Mouse (Mus musculus) CH12.LX (cell line): ENCODE measurements around the gene Slfn14.

ENCODE experiments used
- CTCF ChIP-seq, 2 experiments: IDR thresholded peaks in 1 of 2; conservative IDR thresholded peaks in 1 of 2; 2 replicates each; pipeline ENCODE4 v1.5.1; 2011 to 2012; ENCODE audit warnings: low read depth in 2 of 2, low read length in 2 of 2, improper control_type of control experiment in 1 of 2, inconsistent platforms in 1 of 2, mild to moderate bottlenecking in 1 of 2, moderate library complexity in 1 of 2
- E2F4 ChIP-seq: IDR thresholded peaks from 2 replicates; pipeline ENCODE4 v1.6.1; 2011; ENCODE audit warnings: low read depth, low read length, improper control_type of control experiment; ENCODE audit not compliant: insufficient replicate concordance
- MXI1 ChIP-seq: IDR thresholded peaks from 2 replicates; pipeline ENCODE4 v1.6.1; 2011; ENCODE audit warnings: mild to moderate bottlenecking, low read depth, low read length, improper control_type of control experiment
- MYC ChIP-seq: IDR thresholded peaks from 2 replicates; pipeline ENCODE4 v1.6.1; 2011; ENCODE audit warnings: low read depth, mild to moderate bottlenecking, improper control_type of control experiment, low read length
- POLR2A ChIP-seq: IDR thresholded peaks from 2 replicates; pipeline ENCODE4 v1.6.1; 2011; ENCODE audit warnings: low read depth, mild to moderate bottlenecking, improper control_type of control experiment, low read length
- TBP ChIP-seq: conservative IDR thresholded peaks from 2 replicates; pipeline ENCODE4 v1.6.1; 2011; ENCODE audit warnings: low read depth, low read length, improper control_type of control experiment
- TCF12 ChIP-seq: IDR thresholded peaks from 2 replicates; pipeline ENCODE4 v1.6.1; 2014; ENCODE audit warnings: low read depth, mild to moderate bottlenecking, inconsistent platforms, low read length, improper control_type of control experiment
- USF1 ChIP-seq: IDR thresholded peaks from 2 replicates; pipeline ENCODE4 v1.6.1; 2014; ENCODE audit warnings: low read depth, mild to moderate bottlenecking, inconsistent platforms, low read length, improper control_type of control experiment
- ZC3H11A ChIP-seq: IDR thresholded peaks from 2 replicates; pipeline ENCODE4 v1.6.1; 2012; ENCODE audit warnings: low read depth, mild to moderate bottlenecking, inconsistent platforms, low read length, improper control_type of control experiment
- ZKSCAN1 ChIP-seq: IDR thresholded peaks from 2 replicates; pipeline ENCODE4 v1.6.1; 2012; ENCODE audit warnings: low read depth, inconsistent platforms, low read length, improper control_type of control experiment, borderline replicate concordance

DNA sequence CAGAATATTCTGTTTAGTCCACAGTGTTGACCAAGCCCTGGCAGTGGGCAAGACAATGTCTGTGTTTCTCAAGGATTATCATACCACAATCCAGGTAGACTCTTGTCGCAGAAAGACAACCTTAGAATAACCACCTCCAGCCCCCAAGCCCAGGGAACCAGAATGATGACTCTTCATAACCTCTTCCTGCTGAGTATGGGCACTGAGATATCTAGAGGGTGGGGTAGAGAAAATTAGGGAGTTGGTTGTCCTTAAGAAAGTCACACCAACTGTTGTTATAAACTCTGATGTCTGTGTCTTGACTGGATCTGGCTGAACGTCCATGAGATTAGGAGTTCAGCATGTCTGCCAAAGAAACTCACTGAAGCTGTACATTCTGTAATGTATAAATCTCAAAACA, 48.1 kb downstream of the Slfn14 start:
- TF ChIP-seq CTCF (conservative IDR thresholded peaks at IDR 0.05 in 1 of 2, IDR thresholded peaks at IDR 0.05 in 1 of 2; ENCODE audit: low read depth in 2 of 2, low read length in 2 of 2) = no peak
- TF ChIP-seq USF1 = no peak
- no peak for TF ChIP-seq POLR2A
- TF ChIP-seq ZC3H11A = no peak
- no peak for TF ChIP-seq E2F4
- TF ChIP-seq ZKSCAN1 = no peak
- TF ChIP-seq TBP = no peak
- TF ChIP-seq MXI1 = no peak
- TF ChIP-seq TCF12 = no peak
- no peak for TF ChIP-seq MYC
